Mouse (Mus musculus) layer of hippocampus, adult 2 months (tissue): ENCODE measurements around the gene Sebox. TPM values are rescaled to one million over a fixed set of nuclear protein-coding genes. Genes with fewer than 3 reads are reported as not detected.

ENCODE experiments used
- DNase-seq, 2 experiments: peaks; one replicate each; pipeline ENCODE4 v3.0.0; 2022; ENCODE audit warnings: low spot score in 2 of 2
- H3K27ac ChIP-seq: fragments of 200-600 bp; 2 replicates; pipeline ENCODE4 v1.8.1; 2022
- H3K4me3 ChIP-seq: fragments of 200-600 bp; 2 replicates; pipeline ENCODE4 v1.8.1; 2022; ENCODE audit warnings: mild to moderate bottlenecking
- CTCF ChIP-seq: fragments of 200-600 bp; conservative IDR thresholded peaks from 2 replicates; pipeline ENCODE4 v1.8.1; 2022; ENCODE audit warnings: antibody characterized with exemption, mild to moderate bottlenecking, moderate library complexity
- total RNA-seq, 2 experiments: library from RNA; stranded (reverse); gene quantifications; 2 replicates each; pipeline ENCODE4 v1.2.3; 2021

Sebox gene
- total RNA-seq, 2 experiments from 2014 or later, result 4.5 to 4.7 TPM

- Histone ChIP-seq H3K4me3 (no peak overlapping the region), H3K27ac (no peak overlapping the region)
- DNase-seq, result no peak
- TF ChIP-seq CTCF, result no peak
Observed at GRCm38 (mm10) chr11:78467932-78468331, 35.3 kb upstream of the Sebox start.

GRCm38 (mm10) chr11:78471326-78472103, 31.7 kb upstream of the Sebox start:
- TF ChIP-seq CTCF, result no peak
- no peak overlapping the region for H3K27ac ChIP-seq
- no peak for DNase-seq
- H3K4me3 ChIP-seq, result no peak overlapping the region

GRCm38 (mm10) chr11:78475289-78475688, 28.0 kb upstream of the Sebox start:
- Histone ChIP-seq H3K4me3 (no peak overlapping the region), H3K27ac (no peak overlapping the region)
- no peak for DNase-seq
- no peak for TF ChIP-seq CTCF

GRCm38 (mm10) chr11:78483639-78484038, 19.6 kb upstream of the Sebox start:
- Histone ChIP-seq H3K27ac (no peak overlapping the region), H3K4me3 (no peak overlapping the region)
- TF ChIP-seq CTCF, result no peak
- no peak for DNase-seq

GRCm38 (mm10) chr11:78488168-78488567, 15.1 kb upstream of the Sebox start:
- peak; percentile 90 for TF ChIP-seq CTCF
- no peak overlapping the region for H3K27ac ChIP-seq
- DNase-seq, result peak; percentile 52 to 87
- H3K4me3 ChIP-seq, result no peak overlapping the region

GRCm38 (mm10) chr11:78490781-78491241, 12.4 kb upstream of the Sebox start:
- peak; percentile 45 to 59 for DNase-seq
- peak overlapping the region; percentile 50 for H3K4me3 ChIP-seq
- TF ChIP-seq CTCF, result peak; percentile 54
- peak overlapping the region; percentile 65 for H3K27ac ChIP-seq

GRCm38 (mm10) chr11:78495904-78496303, 7.3 kb upstream of the Sebox start:
- TF ChIP-seq CTCF, result no peak
- peak overlapping the region; percentile 87 for H3K4me3 ChIP-seq
- peak overlapping the region; percentile 6; the same call in 1 of the 2 replicates for H3K27ac ChIP-seq
- no peak for DNase-seq

GRCm38 (mm10) chr11:78497071-78497541, 6.1 kb upstream of the Sebox start:
- peak overlapping the region; percentile 83 for H3K27ac ChIP-seq
- TF ChIP-seq CTCF, result no peak
- no peak for DNase-seq
- peak overlapping the region; percentile 87 for H3K4me3 ChIP-seq

- peak; percentile 96 for DNase-seq
- peak within 1 kb of the TSS; percentile 87 for H3K4me3 ChIP-seq
- peak; percentile 32 for TF ChIP-seq CTCF
- H3K27ac ChIP-seq, result peak within 1 kb of the TSS; percentile 83
Observed at GRCm38 (mm10) chr11:78497544-78498522, 5.4 kb upstream of the Sebox start, which contains the start of gene Sarm1. Sarm1 (minus strand) TSS chr11:78497754.

- H3K27ac ChIP-seq, result peak within 1 kb of the TSS; percentile 83
- no peak for DNase-seq
- TF ChIP-seq CTCF, result no peak
- peak within 1 kb of the TSS; percentile 87 for H3K4me3 ChIP-seq
Observed at GRCm38 (mm10) chr11:78499004-78499403, 4.2 kb upstream of the Sebox start, which contains the start of gene Vtn. Vtn (plus strand) TSS chr11:78499091.

- no peak for DNase-seq
- H3K27ac ChIP-seq, result no peak overlapping the region
- H3K4me3 ChIP-seq, result peak overlapping the region; percentile 9; the same call in 1 of the 2 replicates
- no peak for TF ChIP-seq CTCF
Observed at GRCm38 (mm10) chr11:78499543-78499942, 3.7 kb upstream of the Sebox start.

GRCm38 (mm10) chr11:78500623-78501202, 2.5 kb upstream of the Sebox start:
- no peak for TF ChIP-seq CTCF
- Histone ChIP-seq H3K27ac (no peak overlapping the region), H3K4me3 (peak overlapping the region; percentile 3; the same call in 1 of the 2 replicates)
- no peak for DNase-seq
